Mouse (Mus musculus): Measurements from ENCODE around the gene Tmem117.

- TF ChIP-seq POLR2A (IDR thresholded peaks at IDR 0.05; ENCODE audit: low read depth, low read length), result no peak
- no peak for TF ChIP-seq CTCF (IDR thresholded peaks at IDR 0.05; ENCODE audit: extremely low read depth, insufficient read length, insufficient replicate concordance, low read depth, low read length)
These were observed 235.1 kb downstream of the Tmem117 start for GRCm38 (mm10) chr15:94864134-94864533.

Measured in small intestine, adult 2 months (tissue).